Mouse (Mus musculus): Measurements from ENCODE around the gene Lmntd2.

Gene Lmntd2

DNA sequence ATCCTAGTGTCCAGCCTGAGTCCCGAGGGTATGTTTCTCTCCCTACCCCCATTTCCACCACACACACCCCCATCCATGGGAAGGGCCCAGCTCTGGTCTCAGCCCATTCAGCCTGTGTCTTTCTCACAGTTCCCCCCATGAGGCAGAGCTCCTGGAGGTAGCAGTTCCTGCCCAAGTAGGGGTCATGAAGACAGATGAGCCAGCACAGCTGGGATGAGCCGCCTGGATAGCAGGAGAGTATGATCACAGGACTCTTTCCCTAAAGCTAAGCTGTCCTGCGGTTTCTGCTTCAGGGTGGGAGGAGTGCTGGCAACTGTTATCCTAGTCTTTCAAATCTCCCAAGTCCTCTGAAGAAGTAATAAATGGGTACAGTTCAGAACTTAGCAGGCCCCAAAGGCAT lies 4.3 kb upstream of the Lmntd2 start:
- in situ Hi-C loops (cut with MboI; ENCODE audit: low pct_unique_long_range_greater_than_20kb in 1 of 2, low sequenced_read_pairs in 2 of 2, unreplicated experiment in 1 of 2) = no loop called here

DNA sequence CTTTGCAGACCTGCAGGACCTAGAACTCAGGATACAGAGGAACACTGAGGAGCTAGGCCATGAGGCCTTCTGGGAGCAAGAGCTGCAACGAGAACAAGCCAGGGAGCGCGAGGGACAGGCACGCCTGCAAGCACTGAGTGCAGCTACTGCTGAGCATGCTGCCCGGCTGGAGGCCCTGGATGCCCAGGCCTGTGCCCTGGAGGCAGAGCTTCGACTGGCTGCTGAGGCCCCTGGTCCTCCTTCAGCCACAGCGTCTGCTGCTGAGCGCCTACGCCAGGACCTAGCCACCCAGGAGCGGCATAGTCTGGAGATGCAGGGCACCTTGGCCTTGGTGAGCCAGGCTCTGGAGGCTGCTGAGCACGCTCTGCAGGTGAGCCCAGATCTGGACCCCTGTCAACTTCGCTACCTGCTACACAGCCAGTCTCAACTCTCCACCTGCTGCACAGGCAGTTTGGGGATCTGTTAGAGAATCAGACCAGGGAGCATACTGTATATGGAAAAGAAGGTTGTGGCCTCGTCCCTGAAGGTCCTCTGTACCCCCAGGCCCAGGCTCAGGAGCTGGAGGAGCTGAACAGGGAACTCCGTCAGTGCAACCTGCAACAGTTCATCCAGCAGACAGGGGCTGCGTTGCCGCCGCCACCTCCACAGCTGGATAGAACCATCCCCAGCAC lies 3.6 kb upstream of the Lmntd2 start:
- in situ Hi-C loops (cut with MboI; ENCODE audit: low pct_unique_long_range_greater_than_20kb in 1 of 2, low sequenced_read_pairs in 2 of 2, unreplicated experiment in 1 of 2) = no loop called here

GRCm38 (mm10) chr7:141216894-141217293 lies 3.0 kb upstream of the Lmntd2 start:
- in situ Hi-C loops (cut with MboI; ENCODE audit: low pct_unique_long_range_greater_than_20kb in 1 of 2, low sequenced_read_pairs in 2 of 2, unreplicated experiment in 1 of 2) = no loop called here

- in situ Hi-C loops (cut with MboI; ENCODE audit: low pct_unique_long_range_greater_than_20kb in 1 of 2, low sequenced_read_pairs in 2 of 2, unreplicated experiment in 1 of 2) = no loop called here
These were observed 2.2 kb upstream of the Lmntd2 start for GRCm38 (mm10) chr7:141215880-141216733.

DNA sequence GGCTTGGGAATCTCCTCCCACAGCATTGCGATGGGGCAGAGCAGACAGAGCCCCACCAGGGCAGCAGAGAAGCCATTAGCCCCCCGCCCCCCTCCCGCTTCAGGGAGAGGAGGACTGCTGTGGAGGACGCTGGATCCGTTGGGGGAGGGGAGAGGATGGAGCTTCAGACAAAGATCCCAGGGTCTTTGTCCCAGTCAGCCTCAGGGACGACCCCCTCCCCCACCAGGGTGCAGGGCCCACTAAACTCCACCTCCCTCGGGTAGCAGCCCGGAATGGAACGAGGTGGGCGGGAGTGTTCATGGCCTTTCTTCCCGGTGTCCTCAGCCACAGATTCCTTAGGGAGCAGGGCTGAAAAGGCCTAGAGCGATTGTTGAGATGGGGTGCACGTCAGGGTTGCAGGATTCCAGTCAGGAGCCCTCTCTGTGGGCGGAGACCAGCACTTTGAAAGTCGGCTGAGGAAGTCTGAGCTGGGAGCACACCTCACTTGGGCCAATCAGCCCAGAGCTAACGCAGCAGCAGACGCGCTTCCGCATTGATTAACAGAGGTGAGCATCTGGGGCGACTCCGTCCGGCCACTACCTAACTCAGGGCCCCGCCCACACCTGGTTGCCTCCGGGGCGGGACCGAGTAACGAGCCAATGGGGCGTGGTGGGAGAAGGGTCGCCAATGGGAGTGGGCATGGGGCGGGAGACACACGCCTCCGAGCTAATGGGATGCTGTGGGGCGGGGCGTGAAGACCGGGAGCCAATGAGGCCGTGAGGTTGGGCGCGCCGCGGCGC lies 1.4 kb upstream of the Lmntd2 start, which contains the start of gene Rassf7:
Gene Rassf7, plus strand, starts transcription at position 760 of the 779 bp plus-strand sequence.
- in situ Hi-C loops (cut with MboI; ENCODE audit: low pct_unique_long_range_greater_than_20kb in 1 of 2, low sequenced_read_pairs in 2 of 2, unreplicated experiment in 1 of 2) = no loop called here

DNA sequence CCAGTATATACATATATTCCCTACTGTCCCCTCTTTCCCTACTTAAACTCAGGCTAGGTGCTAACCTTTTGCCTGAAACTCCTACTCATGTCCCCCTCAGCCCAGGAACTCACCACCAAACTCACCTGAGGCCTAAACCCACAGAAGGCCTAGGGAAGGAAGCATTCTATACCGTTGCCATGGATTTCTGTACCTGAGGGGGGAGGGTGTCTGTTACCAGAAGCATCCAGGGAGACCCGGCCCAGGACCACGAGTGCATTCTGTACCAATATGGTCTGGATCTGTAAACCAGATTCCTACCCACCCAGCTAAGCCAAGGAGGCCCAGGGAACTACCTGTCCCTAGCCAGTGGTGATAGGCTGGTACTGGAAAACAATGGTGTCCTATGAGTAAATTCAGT lies 430 bp upstream of the Lmntd2 start:
- in situ Hi-C loops (cut with MboI; ENCODE audit: low pct_unique_long_range_greater_than_20kb in 1 of 2, low sequenced_read_pairs in 2 of 2, unreplicated experiment in 1 of 2) = no loop called here

- in situ Hi-C loops (cut with MboI; ENCODE audit: low pct_unique_long_range_greater_than_20kb in 1 of 2, low sequenced_read_pairs in 2 of 2, unreplicated experiment in 1 of 2) = no loop called here
These were observed 747 bp downstream of the Lmntd2 start for GRCm38 (mm10) chr7:141213133-141213532.

GRCm38 (mm10) chr7:141210606-141211131 lies 3.2 kb downstream of the Lmntd2 start:
- in situ Hi-C loops (cut with MboI; ENCODE audit: low pct_unique_long_range_greater_than_20kb in 1 of 2, low sequenced_read_pairs in 2 of 2, unreplicated experiment in 1 of 2) = no loop called here

DNA sequence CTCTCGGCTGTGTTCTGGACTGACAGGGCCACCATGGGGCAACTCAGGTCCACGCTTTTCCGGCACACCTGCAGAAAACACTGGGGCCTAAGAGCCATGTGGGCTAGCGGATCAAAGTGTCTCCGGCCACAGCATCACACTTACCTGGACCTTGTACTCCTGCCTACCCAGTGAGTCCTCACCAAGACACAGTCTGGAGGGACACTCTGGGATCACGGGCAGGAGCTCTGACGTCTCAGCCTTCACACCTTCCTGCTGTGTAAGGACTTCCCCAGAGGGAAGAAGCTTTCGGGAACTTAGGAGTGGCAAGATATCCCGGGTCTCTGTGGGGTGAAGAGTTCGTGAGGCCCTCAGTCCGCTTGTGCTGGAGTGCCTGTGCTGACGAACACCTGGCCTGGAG lies 3.7 kb downstream of the Lmntd2 start:
- in situ Hi-C loops (cut with MboI; ENCODE audit: low pct_unique_long_range_greater_than_20kb in 1 of 2, low sequenced_read_pairs in 2 of 2, unreplicated experiment in 1 of 2) = no loop called here

DNA sequence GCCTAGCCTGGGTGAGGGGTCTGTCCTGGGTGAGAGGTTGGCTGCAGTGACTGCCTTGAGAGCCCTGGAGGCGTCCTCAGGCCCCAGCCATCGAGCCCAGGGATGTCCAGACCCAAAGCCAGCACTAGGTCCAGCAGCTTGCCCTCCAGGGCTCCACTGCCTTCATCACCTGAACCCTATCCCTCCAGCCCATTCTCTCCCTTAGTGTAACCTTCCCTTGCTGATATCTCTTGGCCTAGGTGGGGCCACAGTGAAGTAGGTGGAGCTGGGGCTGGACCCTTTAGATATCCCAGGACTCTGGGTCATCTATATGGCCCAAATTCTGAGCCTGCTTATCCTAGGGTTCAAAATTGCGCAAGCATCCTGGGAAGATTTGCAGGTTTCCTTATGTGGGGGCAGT lies 4.4 kb downstream of the Lmntd2 start:
- in situ Hi-C loops (cut with MboI; ENCODE audit: low pct_unique_long_range_greater_than_20kb in 1 of 2, low sequenced_read_pairs in 2 of 2, unreplicated experiment in 1 of 2) = no loop called here

- in situ Hi-C loops (cut with MboI; ENCODE audit: low pct_unique_long_range_greater_than_20kb in 1 of 2, low sequenced_read_pairs in 2 of 2, unreplicated experiment in 1 of 2) = no loop called here
These were observed 7.5 kb downstream of the Lmntd2 start for GRCm38 (mm10) chr7:141206182-141206937.

GRCm38 (mm10) chr7:141205504-141205903 lies 8.4 kb downstream of the Lmntd2 start:
- in situ Hi-C loops (cut with MboI; ENCODE audit: low pct_unique_long_range_greater_than_20kb in 1 of 2, low sequenced_read_pairs in 2 of 2, unreplicated experiment in 1 of 2) = no loop called here

GRCm38 (mm10) chr7:141204546-141204945 lies 9.3 kb downstream of the Lmntd2 start:
- in situ Hi-C loops (cut with MboI; ENCODE audit: low pct_unique_long_range_greater_than_20kb in 1 of 2, low sequenced_read_pairs in 2 of 2, unreplicated experiment in 1 of 2) = no loop called here

- in situ Hi-C loops (cut with MboI; ENCODE audit: low pct_unique_long_range_greater_than_20kb in 1 of 2, low sequenced_read_pairs in 2 of 2, unreplicated experiment in 1 of 2) = loop anchor here in 1 of 2 experiments (25.0 kb wide), 1 partner anchor 286 kb away; the partner anchor contains the start of genes Cox8b and Nlrp6
These were observed 15.8 kb downstream of the Lmntd2 start for GRCm38 (mm10) chr7:141198121-141198520.

GRCm38 (mm10) chr7:141196619-141197282 lies 17.1 kb downstream of the Lmntd2 start:
- in situ Hi-C loops (cut with MboI; ENCODE audit: low pct_unique_long_range_greater_than_20kb in 1 of 2, low sequenced_read_pairs in 2 of 2, unreplicated experiment in 1 of 2) = loop anchor here in 1 of 2 experiments (25.0 kb wide), 1 partner anchor 284 kb away; the partner anchor contains the start of genes Cox8b and Nlrp6

DNA sequence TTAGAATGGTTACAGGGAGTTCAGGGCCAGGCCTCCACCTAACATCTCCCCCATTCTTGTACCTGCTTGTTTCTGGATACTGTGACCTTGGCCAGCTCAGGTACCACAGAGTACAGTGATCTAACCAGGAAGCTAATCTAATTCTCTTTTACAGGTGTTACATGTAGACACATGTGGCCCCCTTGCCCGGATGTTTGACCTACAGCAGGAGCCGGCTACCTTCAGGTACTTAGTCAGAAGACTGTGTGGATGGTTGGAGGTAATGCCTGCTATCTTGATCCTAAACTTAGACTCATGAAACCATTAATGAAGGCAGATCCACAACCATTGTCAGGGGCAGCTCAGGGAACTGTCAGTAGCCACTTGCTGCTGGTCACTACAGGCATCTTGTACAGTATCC lies 18.1 kb downstream of the Lmntd2 start:
- in situ Hi-C loops (cut with MboI; ENCODE audit: low pct_unique_long_range_greater_than_20kb in 1 of 2, low sequenced_read_pairs in 2 of 2, unreplicated experiment in 1 of 2) = loop anchor here in 1 of 2 experiments (25.0 kb wide), 1 partner anchor 283 kb away; the partner anchor contains the start of genes Cox8b and Nlrp6

GRCm38 (mm10) chr7:141194830-141195229 lies 19.1 kb downstream of the Lmntd2 start:
- in situ Hi-C loops (cut with MboI; ENCODE audit: low pct_unique_long_range_greater_than_20kb in 1 of 2, low sequenced_read_pairs in 2 of 2, unreplicated experiment in 1 of 2) = loop anchor here in 1 of 2 experiments (25.0 kb wide), 1 partner anchor 283 kb away; the partner anchor contains the start of genes Cox8b and Nlrp6

Data from mouse embryonic stem cell (cell line).